Mouse (Mus musculus): ENCODE results near the gene Cryab.

Cryab gene

DNA sequence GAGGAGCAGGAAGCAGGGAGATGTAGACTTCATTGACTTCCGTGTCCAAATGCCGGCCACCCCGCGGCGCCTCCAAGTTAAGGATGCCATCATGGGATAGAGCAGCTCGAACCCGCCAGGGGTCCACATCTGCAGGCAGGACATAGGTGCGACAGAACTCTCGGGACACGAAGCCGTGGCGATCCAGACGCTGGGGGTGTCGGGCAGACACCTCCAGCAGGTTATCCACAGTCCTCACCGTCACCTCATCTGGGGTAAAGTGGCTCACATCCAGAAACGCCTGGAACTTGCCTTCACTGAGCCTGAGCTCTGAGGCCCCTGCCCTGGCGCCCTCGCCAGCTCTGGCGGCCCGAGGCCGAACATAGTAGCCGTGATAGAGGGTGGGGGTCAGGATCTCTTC, at the start of gene Cryab:
Gene Cryab (plus strand): TSS at position 3 of the 400 bp plus-strand sequence.
- no peak for DNase-seq (ENCODE audit: low read depth)

GRCm38 (mm10) chr9:50704907-50705306, 46.2 kb upstream of the Cryab start:
- no peak for DNase-seq (ENCODE audit: low read depth)

DNA sequence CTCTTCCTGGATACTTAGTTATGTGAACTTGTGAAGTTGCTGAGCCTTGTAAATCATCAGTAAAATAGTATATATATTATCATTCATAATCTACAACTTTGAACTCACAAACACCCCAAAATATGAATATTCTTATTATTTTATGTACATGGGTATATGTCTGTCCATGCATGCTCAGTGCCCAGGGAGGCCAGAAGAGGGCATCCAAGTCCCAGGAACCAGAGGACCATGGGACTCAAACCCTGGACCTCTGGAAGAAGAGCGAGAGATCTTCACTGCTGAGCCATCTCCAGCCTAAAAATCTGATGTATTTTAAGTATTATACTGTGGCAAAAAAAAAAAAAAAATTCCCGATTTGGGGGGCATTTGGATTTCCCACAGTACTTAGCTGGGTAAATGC, 42.0 kb upstream of the Cryab start:
- DNase-seq (ENCODE audit: low read depth): no peak

- no peak for DNase-seq (ENCODE audit: low read depth)
Observed at GRCm38 (mm10) chr9:50711337-50711736, 39.8 kb upstream of the Cryab start.

DNA sequence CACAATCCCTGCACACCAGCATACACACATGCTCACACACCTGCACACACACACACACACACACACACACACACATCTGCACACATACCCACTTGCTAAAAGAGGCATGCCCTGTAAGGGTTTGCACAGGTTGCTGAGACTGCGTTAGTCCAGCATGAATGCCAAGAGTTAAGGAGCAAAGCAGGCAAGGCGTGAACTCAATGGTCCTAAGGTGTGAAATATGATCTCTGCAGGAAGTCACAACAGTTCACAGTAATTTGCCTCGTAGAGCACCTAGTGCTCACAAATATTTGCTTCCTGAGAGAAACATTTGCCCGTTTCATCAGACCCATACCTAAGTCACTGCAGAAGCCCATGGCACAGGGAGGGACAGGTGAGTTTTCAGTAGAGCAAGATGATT, 36.9 kb upstream of the Cryab start:
- DNase-seq (ENCODE audit: low read depth): no peak

DNA sequence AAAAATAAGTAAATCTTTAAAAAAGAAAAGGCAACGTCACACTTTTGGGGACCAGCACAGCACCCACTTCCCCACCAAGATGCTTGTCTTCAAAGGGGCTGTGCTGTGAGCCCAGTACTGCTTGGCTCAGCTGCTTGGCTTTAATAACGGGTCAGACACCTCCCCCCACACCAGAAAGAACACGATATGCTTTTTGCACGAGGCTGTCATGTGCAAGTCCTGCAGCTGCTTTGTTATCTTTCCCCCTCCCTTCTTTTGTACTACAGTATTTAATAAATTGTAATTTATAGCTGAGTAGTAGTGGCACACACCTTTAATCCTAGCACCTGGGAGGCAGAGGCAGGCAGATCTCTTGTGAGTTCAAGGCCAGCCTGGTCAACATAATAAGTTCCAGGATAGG, 32.2 kb upstream of the Cryab start:
- no peak for DNase-seq (ENCODE audit: low read depth)

GRCm38 (mm10) chr9:50721061-50721460, 30.1 kb upstream of the Cryab start:
- DNase-seq (ENCODE audit: low read depth): no peak

GRCm38 (mm10) chr9:50722451-50722911, 28.6 kb upstream of the Cryab start:
- no peak for DNase-seq (ENCODE audit: low read depth)

DNA sequence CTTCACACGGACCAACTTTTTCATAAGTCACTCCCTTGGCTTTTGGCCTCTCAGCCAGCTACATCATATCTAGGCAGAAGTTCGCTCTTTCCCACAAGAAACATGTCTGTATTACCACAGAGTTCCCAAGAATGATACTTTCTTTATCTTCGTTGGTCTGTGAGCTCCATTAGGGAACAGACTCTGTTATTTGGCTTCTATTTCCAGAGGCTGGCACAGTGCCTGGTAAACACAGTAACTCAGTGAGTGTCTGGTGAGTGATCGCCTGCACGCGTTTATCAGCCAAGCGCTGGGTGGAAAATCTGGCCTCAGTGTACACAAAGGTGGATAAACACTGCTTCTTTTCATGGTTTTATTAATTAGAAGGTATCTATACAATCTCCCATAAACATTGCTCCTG, 27.7 kb upstream of the Cryab start:
- no peak for DNase-seq (ENCODE audit: low read depth)

GRCm38 (mm10) chr9:50724147-50724546, 27.0 kb upstream of the Cryab start:
- no peak for DNase-seq (ENCODE audit: low read depth)

DNA sequence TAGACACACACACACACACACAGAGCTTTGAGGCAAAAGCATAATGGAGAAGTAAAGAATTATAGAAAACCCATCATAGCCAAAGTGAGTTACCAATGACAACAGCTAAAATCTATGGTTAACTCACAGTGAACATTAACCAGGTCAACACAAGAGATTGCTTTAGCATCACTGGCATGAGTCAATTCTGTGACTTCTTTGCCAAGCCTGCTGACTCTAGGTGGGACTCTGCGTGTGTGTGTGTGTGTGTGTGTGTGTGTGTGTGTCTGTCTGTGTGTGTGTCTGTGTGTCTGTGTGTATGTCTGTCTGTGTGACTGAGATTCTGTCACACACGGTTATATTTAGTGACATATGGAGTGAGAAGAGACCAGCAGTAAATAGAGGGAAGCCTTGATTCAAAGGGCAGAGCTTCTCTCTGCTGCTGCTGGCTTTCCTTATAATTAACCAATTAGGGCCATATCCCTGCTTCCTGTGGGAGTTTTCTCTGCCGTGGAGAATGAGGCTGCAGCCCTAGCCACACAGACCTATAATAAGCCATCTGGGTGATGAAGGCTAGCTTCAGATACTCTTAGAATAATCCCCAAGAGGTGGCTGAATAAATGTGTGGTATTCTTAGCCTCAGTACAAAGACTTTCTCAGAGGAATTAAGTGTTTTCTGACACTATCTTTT, 26.3 kb upstream of the Cryab start:
- DNase-seq (ENCODE audit: low read depth): no peak

DNA sequence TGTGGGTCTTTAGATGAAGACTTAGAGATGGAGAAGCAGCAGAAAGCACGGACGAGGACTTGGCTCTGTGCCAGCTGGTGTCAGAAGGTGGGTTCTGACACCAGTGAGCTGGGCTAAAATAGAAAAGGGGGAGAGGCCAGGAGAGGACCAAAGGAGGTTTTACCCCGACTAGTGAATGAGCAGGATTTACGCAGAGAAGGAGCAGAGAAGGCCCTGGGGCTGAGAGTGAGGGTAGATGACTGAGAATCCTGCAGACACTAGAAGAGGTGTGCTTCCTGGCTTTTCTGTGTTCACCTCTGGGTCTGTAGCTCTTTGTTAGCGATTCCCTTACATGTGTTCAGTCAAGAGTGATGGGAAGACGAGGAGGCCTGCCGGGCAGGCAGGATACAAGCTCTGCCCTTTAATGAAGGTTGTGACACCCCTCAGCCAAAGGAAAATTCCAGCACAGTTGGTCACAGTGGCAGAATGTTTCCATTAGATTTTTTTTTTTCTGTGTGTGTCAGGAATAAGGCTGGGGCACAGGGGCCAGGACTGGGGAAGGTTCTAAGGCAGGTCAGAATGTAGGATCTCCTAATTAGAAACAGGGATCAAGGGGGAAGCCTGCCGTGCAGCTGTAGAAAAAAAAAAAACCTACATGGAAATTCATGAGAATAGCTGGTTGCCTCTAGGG, 25.1 kb upstream of the Cryab start:
- DNase-seq (ENCODE audit: low read depth): no peak

DNA sequence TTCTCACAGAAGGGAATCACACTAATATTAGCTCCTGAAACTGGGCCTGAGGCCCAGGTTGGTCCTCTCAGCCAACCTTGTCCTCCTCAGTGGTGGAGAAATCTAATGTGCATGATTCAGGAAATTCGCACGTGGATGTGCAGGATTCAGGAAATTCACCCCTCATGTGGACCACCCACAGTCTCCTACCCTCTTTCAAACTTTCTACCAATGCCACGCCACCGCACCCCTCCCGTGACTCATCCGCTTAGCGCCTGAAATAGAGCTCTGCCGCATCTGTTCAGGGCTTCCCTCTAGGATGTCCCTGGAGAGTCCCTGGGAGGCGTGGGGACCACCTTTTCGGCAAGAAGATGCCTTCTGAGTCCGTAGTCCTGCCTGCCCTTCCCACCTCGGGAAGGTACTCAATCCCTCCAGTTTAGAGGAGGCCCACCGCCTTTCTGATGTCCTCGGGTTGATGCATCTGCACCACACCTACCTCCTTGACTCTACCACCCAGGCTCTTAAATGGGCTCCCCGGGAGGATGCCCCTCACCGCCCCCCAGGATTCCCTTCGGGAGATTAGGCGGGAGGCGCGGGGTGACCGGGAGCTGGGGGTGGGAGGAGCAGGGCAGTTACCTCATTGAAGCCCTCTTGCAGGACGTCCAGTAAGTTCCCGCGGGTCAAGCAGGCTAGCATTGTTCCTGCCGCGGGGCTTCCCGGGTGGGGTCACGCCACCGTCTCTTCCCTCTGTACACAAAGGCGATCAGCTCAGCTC, 23.8 kb upstream of the Cryab start:
- no peak for DNase-seq (ENCODE audit: low read depth)

DNA sequence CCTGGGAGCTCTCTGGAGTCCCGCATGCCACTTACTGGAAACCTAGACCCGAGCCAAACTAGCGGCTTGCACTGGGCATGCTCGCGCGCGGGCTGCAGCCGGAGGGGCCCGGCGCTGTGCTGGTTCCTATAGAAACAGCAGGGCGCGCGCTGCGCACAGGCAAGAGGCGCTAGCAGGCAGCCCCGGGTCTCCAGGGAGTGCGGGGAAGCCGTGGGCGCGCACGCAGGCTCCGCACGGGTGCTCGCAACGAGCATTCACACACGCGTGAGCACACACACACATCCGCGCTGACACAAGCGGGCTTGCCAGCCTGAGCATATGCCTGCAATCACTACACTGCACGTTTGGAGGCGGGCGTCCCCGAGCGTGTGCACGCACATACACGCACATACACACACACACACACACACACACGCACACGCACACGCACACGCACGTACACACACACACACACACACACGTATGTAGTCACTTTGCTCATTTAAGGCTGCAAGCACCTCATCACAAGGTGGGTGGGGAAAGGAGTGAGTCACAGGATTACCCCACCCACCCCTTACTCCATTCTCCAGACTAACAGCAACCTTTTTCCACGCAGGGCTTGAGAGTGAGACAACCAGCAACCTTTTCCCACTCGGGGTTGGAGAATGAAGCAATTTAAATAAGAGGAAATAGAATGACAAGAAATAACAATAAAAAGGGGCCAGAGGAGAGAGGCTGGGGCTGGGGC, 23.0 kb upstream of the Cryab start:
- DNase-seq (ENCODE audit: low read depth): no peak

- DNase-seq (ENCODE audit: low read depth): no peak
Observed at GRCm38 (mm10) chr9:50729600-50729999, 21.5 kb upstream of the Cryab start.

- DNase-seq (ENCODE audit: low read depth): no peak
Observed at GRCm38 (mm10) chr9:50732560-50732959, 18.6 kb upstream of the Cryab start.

- DNase-seq (ENCODE audit: low read depth): peak; percentile 34
Observed at GRCm38 (mm10) chr9:50734989-50735388, 16.1 kb upstream of the Cryab start.

DNA sequence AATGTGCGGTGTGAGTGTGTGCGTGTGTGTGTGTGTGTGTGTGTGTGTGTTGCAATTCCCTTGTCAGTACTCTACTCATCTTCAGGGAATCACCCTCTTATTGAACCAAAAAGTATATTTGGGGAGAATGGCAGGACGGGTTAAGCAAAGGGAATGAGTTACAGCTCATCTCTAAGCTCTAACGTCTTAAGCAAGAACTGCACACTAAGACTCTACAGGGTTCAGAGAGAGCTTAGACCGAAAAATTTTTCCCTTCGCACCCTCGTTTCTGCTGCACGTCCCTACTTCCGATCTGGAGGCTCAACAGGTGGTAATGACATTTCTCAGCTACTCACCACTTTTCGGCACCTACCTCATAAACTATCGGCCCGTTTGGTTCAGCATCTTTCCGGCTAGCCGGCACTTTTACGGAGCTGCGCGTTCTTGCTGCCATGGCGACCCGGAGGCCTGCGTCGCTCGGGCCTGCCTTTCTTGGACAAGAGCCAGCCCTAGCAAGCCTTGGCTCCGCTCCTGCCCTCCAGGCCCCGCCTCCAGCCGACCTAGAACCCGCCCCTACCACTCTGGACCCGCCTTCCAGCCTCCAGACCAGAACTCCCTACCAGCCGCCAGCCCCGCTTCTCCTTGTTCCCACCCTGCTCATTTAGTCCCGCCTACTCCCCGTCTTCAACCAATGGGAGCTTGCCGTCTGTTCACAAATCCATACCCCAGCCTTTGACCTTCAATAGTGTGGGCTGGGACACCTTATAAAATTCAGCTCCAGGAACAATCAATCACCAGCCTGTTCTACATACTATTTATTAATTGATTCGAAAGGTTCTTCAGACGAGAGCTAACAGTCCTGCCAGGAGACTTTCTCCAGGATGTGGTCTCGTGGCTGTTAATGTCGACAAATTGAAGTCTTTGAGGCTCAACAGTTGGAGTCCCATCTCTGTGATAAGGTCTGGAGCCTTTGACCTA, 11.9 kb upstream of the Cryab start, which contains the start of gene Dixdc1:
Gene Dixdc1 (minus strand): TSS at position 604 of the 957 bp plus-strand sequence.
- DNase-seq (ENCODE audit: low read depth): peak; percentile 83

- DNase-seq (ENCODE audit: low read depth): no peak
Observed at GRCm38 (mm10) chr9:50740867-50741784, 10.0 kb upstream of the Cryab start.

GRCm38 (mm10) chr9:50742261-50742660, 8.9 kb upstream of the Cryab start:
- DNase-seq (ENCODE audit: low read depth): no peak
